Mouse (Mus musculus): Measurements from ENCODE around the gene Olfr1469. TPM values are rescaled to one million over a fixed set of nuclear protein-coding genes. Genes with fewer than 3 reads are reported as not detected.
"Not testable (repeated sequence)": the region's sequence is repeated elsewhere in the genome, so short reads cannot be mapped to it uniquely, and the experiment has no call there.

Olfr1469 gene
- not detected in 2 replicates for polyA plus RNA-seq (2015; fragmentation: Nextera tagmentation; extraction: Ambion mirVana)

GRCm38 (mm10) chr19:13407549-13407948 is at the start of gene Olfr1469:
Olfr1469 (plus strand) TSS chr19:13407849.
- no peak within 1 kb of the TSS for H3K27ac ChIP-seq (replicated peaks)
- H3K9ac ChIP-seq (replicated peaks): no peak within 1 kb of the TSS
- H3K4me3 ChIP-seq (replicated peaks): no peak within 1 kb of the TSS
- no peak for ATAC-seq (ENCODE audit: low FRiP score)
- H3K27me3 ChIP-seq (replicated peaks): no peaks in the 10 kb centered on the region
- H3K4me1 ChIP-seq: no peaks in the 10 kb centered on the region
- H3K9me3 ChIP-seq (replicated peaks): peaks cover 15% of the 10 kb centered on the region; the same call in 1 of the 2 replicates
- H3K4me2 ChIP-seq: no peak within 1 kb of the TSS
- H3K36me3 ChIP-seq: no peaks in the 10 kb centered on the region
- WGBS: 80% methylated on average over 2 of the region's 2 CpGs

DNA sequence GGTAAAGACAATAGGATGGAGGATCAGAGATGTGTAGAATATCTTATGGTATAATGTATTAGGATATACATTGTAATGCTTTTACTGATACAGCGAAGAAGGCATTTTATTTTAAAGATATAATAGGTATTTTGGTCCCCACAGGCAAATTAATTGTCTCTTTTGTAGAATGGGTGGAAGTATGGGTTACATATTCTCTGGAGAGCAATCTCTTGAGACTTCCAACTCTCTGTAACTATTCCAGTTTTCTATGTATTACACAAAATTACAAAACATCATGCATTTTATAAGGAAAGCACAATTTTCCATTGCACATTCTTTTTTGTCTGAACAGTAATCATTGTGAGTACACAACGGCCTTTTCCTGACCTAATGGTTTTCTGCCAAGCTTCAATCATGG is 45.7 kb upstream of the Olfr1469 start, which contains the start of gene Olfr1467:
Gene Olfr1467 (plus strand): TSS at position 301 of the 400 bp plus-strand sequence.
- H3K27ac ChIP-seq (replicated peaks): no peak within 1 kb of the TSS
- no peaks in the 10 kb centered on the region for H3K4me1 ChIP-seq
- H3K9me3 ChIP-seq (replicated peaks): no peaks in the 10 kb centered on the region
- WGBS: 79% methylated on average over 2 of the region's 2 CpGs
- no peak within 1 kb of the TSS for H3K9ac ChIP-seq (replicated peaks)
- H3K27me3 ChIP-seq (replicated peaks): no peaks in the 10 kb centered on the region
- no peak for ATAC-seq (ENCODE audit: low FRiP score)
- no peak within 1 kb of the TSS for H3K4me3 ChIP-seq (replicated peaks)
- no peaks in the 10 kb centered on the region for H3K36me3 ChIP-seq
- no peak within 1 kb of the TSS for H3K4me2 ChIP-seq

GRCm38 (mm10) chr19:13443109-13443508 is 35.5 kb downstream of the Olfr1469 start, which contains the start of gene Olfr1471:
Olfr1471 (plus strand) TSS chr19:13443409.
- 74% methylated on average over 2 of the region's 2 CpGs for WGBS
- H3K4me3 ChIP-seq (replicated peaks); H3K4me1 ChIP-seq; H3K36me3 ChIP-seq; ATAC-seq (ENCODE audit: low FRiP score); H3K27ac ChIP-seq (replicated peaks); H3K9me3 ChIP-seq (replicated peaks); H3K4me2 ChIP-seq; H3K9ac ChIP-seq (replicated peaks); H3K27me3 ChIP-seq (replicated peaks): not testable (repeated sequence)

DNA sequence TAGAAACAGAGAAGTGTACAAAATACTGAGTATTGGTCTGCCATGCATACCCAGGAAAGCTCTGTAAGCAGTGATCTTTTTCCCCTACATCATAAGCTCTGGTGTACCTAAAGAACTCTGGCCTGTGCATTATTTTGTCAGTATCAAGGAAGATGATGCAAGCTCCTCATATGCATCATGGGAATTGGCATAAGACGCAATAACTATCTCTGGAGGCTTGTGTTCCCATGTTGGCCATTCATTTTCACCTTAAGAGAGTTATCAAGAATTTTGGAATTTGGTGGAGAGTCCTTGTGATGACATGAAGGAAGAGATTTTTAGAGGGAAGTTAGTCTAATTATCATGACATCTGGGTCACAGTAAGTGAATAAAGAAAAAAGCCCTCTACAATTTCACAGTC is 48.3 kb downstream of the Olfr1469 start, which contains the start of gene Olfr1472:
Gene Olfr1472 (minus strand): TSS at position 101 of the 400 bp plus-strand sequence.
- Histone ChIP-seq H3K4me2 (no peak within 1 kb of the TSS), H3K9ac (replicated peaks) (no peak within 1 kb of the TSS), H3K4me3 (replicated peaks) (no peak within 1 kb of the TSS), H3K4me1 (no peaks in the 10 kb centered on the region), H3K9me3 (replicated peaks) (peaks cover 9% of the 10 kb centered on the region), H3K36me3 (no peaks in the 10 kb centered on the region), H3K27me3 (replicated peaks) (no peaks in the 10 kb centered on the region), H3K27ac (replicated peaks) (no peak within 1 kb of the TSS)
- no peak for ATAC-seq (ENCODE audit: low FRiP score)
- 91% methylated on average over 1 of the region's 1 CpGs for WGBS

Other genes with a start within 250 kb of the Olfr1469 start
- gene Olfr1461, start 244.8 kb upstream of the Olfr1469 start, polyA plus RNA-seq (2015; fragmentation: Nextera tagmentation; extraction: Ambion mirVana): not detected in 2 replicates
- not detected in 2 replicates for gene Olfr1462, start 222.1 kb upstream of the Olfr1469 start, polyA plus RNA-seq (2015; fragmentation: Nextera tagmentation; extraction: Ambion mirVana)
- gene Olfr1463, start 176.5 kb upstream of the Olfr1469 start, polyA plus RNA-seq (2015; fragmentation: Nextera tagmentation; extraction: Ambion mirVana): not detected in 2 replicates
- not detected in 2 replicates for gene Olfr1465, start 92.3 kb upstream of the Olfr1469 start, polyA plus RNA-seq (2015; fragmentation: Nextera tagmentation; extraction: Ambion mirVana)
- not detected in 2 replicates for gene Olfr1466, start 69.0 kb upstream of the Olfr1469 start, polyA plus RNA-seq (2015; fragmentation: Nextera tagmentation; extraction: Ambion mirVana)
- gene Olfr1467, start 45.6 kb upstream of the Olfr1469 start, polyA plus RNA-seq (2015; fragmentation: Nextera tagmentation; extraction: Ambion mirVana): not detected in 2 replicates
- not detected in 2 replicates for gene Olfr1471, start 35.6 kb downstream of the Olfr1469 start, polyA plus RNA-seq (2015; fragmentation: Nextera tagmentation; extraction: Ambion mirVana)
- not detected in 2 replicates for gene Olfr1472, start 48.2 kb downstream of the Olfr1469 start, polyA plus RNA-seq (2015; fragmentation: Nextera tagmentation; extraction: Ambion mirVana)
- gene Olfr1474, start 61.7 kb downstream of the Olfr1469 start, polyA plus RNA-seq (2015; fragmentation: Nextera tagmentation; extraction: Ambion mirVana): not detected in 2 replicates
- not detected in 2 replicates for gene Olfr1475, start 72.3 kb downstream of the Olfr1469 start, polyA plus RNA-seq (2015; fragmentation: Nextera tagmentation; extraction: Ambion mirVana)
- gene Olfr1477, start 92.7 kb downstream of the Olfr1469 start, polyA plus RNA-seq (2015; fragmentation: Nextera tagmentation; extraction: Ambion mirVana): not detected in 2 replicates
- gene Olfr1480, start 120.1 kb downstream of the Olfr1469 start, polyA plus RNA-seq (2015; fragmentation: Nextera tagmentation; extraction: Ambion mirVana): not detected in 2 replicates
- gene Olfr1484, start 175.7 kb downstream of the Olfr1469 start, polyA plus RNA-seq (2015; fragmentation: Nextera tagmentation; extraction: Ambion mirVana): not detected in 2 replicates
- not detected in 2 replicates for gene Olfr1487, start 209.5 kb downstream of the Olfr1469 start, polyA plus RNA-seq (2015; fragmentation: Nextera tagmentation; extraction: Ambion mirVana)
- gene Olfr1489, start 223.8 kb downstream of the Olfr1469 start, polyA plus RNA-seq (2015; fragmentation: Nextera tagmentation; extraction: Ambion mirVana): not detected in 2 replicates
- not detected in 2 replicates for gene Olfr1490, start 243.2 kb downstream of the Olfr1469 start, polyA plus RNA-seq (2015; fragmentation: Nextera tagmentation; extraction: Ambion mirVana)